Mouse (Mus musculus) limb, embryonic 11.5 days (tissue): ENCODE data around the gene Vnn3. TPM values are rescaled to one million over a fixed set of nuclear protein-coding genes. Genes with fewer than 3 reads are reported as not detected.
A peak's percentile ranks its signal among the peaks of the same experiment; 100 is the strongest.

Source experiments
- ATAC-seq: fragments of 200-750 bp; cut with Nextera tagmentation; 2 replicates; pipeline ENCODE4 v1.8.0; 2017; ENCODE audit warnings: low read depth; ENCODE audit not compliant: insufficient number of reproducible peaks, low FRiP score, low TSS enrichment
- DNase-seq: peaks from one replicate; pipeline ENCODE4 v3.0.0-alpha.2; 2015; ENCODE audit warnings: low spot score
- H3K27ac ChIP-seq: fragments of 300-500 bp; sonication (generic); replicated peaks from 2 replicates; pipeline ENCODE4 v1.5.1; 2014; ENCODE audit warnings: low read depth, mild to moderate bottlenecking, low read length
- H3K27me3 ChIP-seq: fragments of 300-500 bp; sonication (generic); 2 replicates; pipeline ENCODE4 v1.6.1; 2014; ENCODE audit warnings: mild to moderate bottlenecking, low read length, mixed read lengths; ENCODE audit not compliant: control insufficient read depth, insufficient read depth
- H3K36me3 ChIP-seq: fragments of 300-500 bp; sonication (generic); 2 replicates; pipeline ENCODE4 v1.6.1; 2014; ENCODE audit warnings: mild to moderate bottlenecking, low read length, moderate library complexity, mixed read lengths; ENCODE audit not compliant: control insufficient read depth, insufficient read depth
- H3K4me1 ChIP-seq: fragments of 300-500 bp; sonication (generic); 2 replicates; pipeline ENCODE4 v1.6.1; 2014; ENCODE audit warnings: low read length, mixed read lengths; ENCODE audit not compliant: control insufficient read depth, insufficient read depth
- H3K4me2 ChIP-seq: fragments of 300-500 bp; sonication (generic); 2 replicates; pipeline ENCODE4 v1.6.1; 2014; ENCODE audit warnings: low read depth, mild to moderate bottlenecking, moderate library complexity; ENCODE audit not compliant: severe bottlenecking
- H3K4me3 ChIP-seq: fragments of 300-500 bp; sonication (generic); 2 replicates; pipeline ENCODE4 v1.5.1; 2014; ENCODE audit warnings: low read depth, low read length
- H3K9ac ChIP-seq: fragments of 300-500 bp; sonication (generic); 2 replicates; pipeline ENCODE4 v1.6.1; 2014; ENCODE audit warnings: mild to moderate bottlenecking, low read length
- H3K9me3 ChIP-seq: fragments of 300-500 bp; sonication (generic); 2 replicates; pipeline ENCODE4 v1.6.1; 2016; ENCODE audit warnings: low read length; ENCODE audit not compliant: control insufficient read depth
- WGBS: fragments of 180-500 bp; shearing (Covaris S2); extraction: QIAGEN DNeasy Blood & Tissue Kit; methylation state at CpG from one replicate; pipeline ENCODE4 v1.1.7; 2014; 5-methylcytosine and 5-hydroxymethylcytosine counted together
- polyA plus RNA-seq: library from polyadenylated mRNA; unstranded; fragments of >200 nt; fragmentation: Nextera tagmentation; extraction: Ambion mirVana; gene quantifications from 2 replicates; pipeline ENCODE4 v1.2.1, GENCODE M21; 2014

Vnn3 gene
- not detected in 2 replicates for polyA plus RNA-seq

GRCm38 (mm10) chr10:23851228-23851912, at the start of gene Vnn3:
Gene Vnn3, plus strand, starts transcription at chr10:23851462.
- no peak for DNase-seq
- ATAC-seq = no peak
- no peaks in the 10 kb centered on the region for H3K27me3 ChIP-seq
- H3K4me1 ChIP-seq = no peaks in the 10 kb centered on the region
- H3K27ac ChIP-seq = no peak within 1 kb of the TSS
- no peak within 1 kb of the TSS for H3K4me3 ChIP-seq
- no peaks in the 10 kb centered on the region for H3K9me3 ChIP-seq
- 87% methylated on average over 4 of the region's 4 CpGs for WGBS
- no peak within 1 kb of the TSS for H3K9ac ChIP-seq
- H3K4me2 ChIP-seq = no peak within 1 kb of the TSS
- no peaks in the 10 kb centered on the region for H3K36me3 ChIP-seq

GRCm38 (mm10) chr10:23802911-23803310, 48.4 kb upstream of the Vnn3 start:
- Histone ChIP-seq H3K4me3 (no peak overlapping the region), H3K4me1 (no peaks in the 10 kb centered on the region), H3K27me3 (no peaks in the 10 kb centered on the region), H3K27ac (no peak overlapping the region), H3K9me3 (no peaks in the 10 kb centered on the region), H3K4me2 (no peak overlapping the region), H3K9ac (no peak overlapping the region), H3K36me3 (no peaks in the 10 kb centered on the region)
- ATAC-seq (no peak), DNase-seq (no peak)
- WGBS = 79% methylated on average over 3 of the region's 3 CpGs

GRCm38 (mm10) chr10:23804665-23805064, 46.6 kb upstream of the Vnn3 start:
- H3K27me3 ChIP-seq = no peaks in the 10 kb centered on the region
- no peaks in the 10 kb centered on the region for H3K9me3 ChIP-seq
- 86% methylated on average over 3 of the region's 3 CpGs for WGBS
- no peak for DNase-seq
- no peak overlapping the region for H3K27ac ChIP-seq
- H3K4me3 ChIP-seq = no peak overlapping the region
- ATAC-seq = no peak
- no peaks in the 10 kb centered on the region for H3K4me1 ChIP-seq
- no peak overlapping the region for H3K4me2 ChIP-seq
- H3K9ac ChIP-seq = no peak overlapping the region
- no peaks in the 10 kb centered on the region for H3K36me3 ChIP-seq

- ATAC-seq (no peak; the same call in 1 of the 2 replicates), DNase-seq (no peak)
- H3K27ac ChIP-seq = no peak overlapping the region
- H3K27me3 ChIP-seq = no peaks in the 10 kb centered on the region
- H3K9me3 ChIP-seq = no peaks in the 10 kb centered on the region
- no peak overlapping the region for H3K4me2 ChIP-seq
- no peaks in the 10 kb centered on the region for H3K4me1 ChIP-seq
- no peak overlapping the region for H3K4me3 ChIP-seq
- 16% methylated on average over 4 of the region's 4 CpGs for WGBS
- H3K36me3 ChIP-seq = no peaks in the 10 kb centered on the region
- H3K9ac ChIP-seq = no peak overlapping the region
These were observed 45.1 kb upstream of the Vnn3 start for GRCm38 (mm10) chr10:23806201-23806600.

- WGBS = 73% methylated on average over 9 of the region's 12 CpGs
- Histone ChIP-seq H3K27ac (no peak overlapping the region), H3K9me3 (no peaks in the 10 kb centered on the region), H3K36me3 (no peaks in the 10 kb centered on the region), H3K9ac (no peak overlapping the region), H3K4me1 (no peaks in the 10 kb centered on the region), H3K4me2 (no peak overlapping the region), H3K27me3 (no peaks in the 10 kb centered on the region), H3K4me3 (no peak overlapping the region)
- ATAC-seq (no peak), DNase-seq (peak; percentile 86)
These were observed 39.4 kb upstream of the Vnn3 start for GRCm38 (mm10) chr10:23811635-23812437.

- Histone ChIP-seq H3K9ac (no peak overlapping the region), H3K4me2 (no peak overlapping the region), H3K27me3 (no peaks in the 10 kb centered on the region), H3K9me3 (no peaks in the 10 kb centered on the region), H3K27ac (no peak overlapping the region), H3K4me3 (no peak overlapping the region), H3K4me1 (no peaks in the 10 kb centered on the region), H3K36me3 (no peaks in the 10 kb centered on the region)
- DNase-seq (no peak), ATAC-seq (no peak)
These were observed 38.9 kb upstream of the Vnn3 start for GRCm38 (mm10) chr10:23812438-23812759.

GRCm38 (mm10) chr10:23812852-23813766, 38.2 kb upstream of the Vnn3 start:
- no peaks in the 10 kb centered on the region for H3K36me3 ChIP-seq
- no peaks in the 10 kb centered on the region for H3K9me3 ChIP-seq
- no peak for ATAC-seq
- no peak overlapping the region for H3K27ac ChIP-seq
- H3K4me2 ChIP-seq = no peak overlapping the region
- no peak for DNase-seq
- H3K4me3 ChIP-seq = no peak overlapping the region
- 62% methylated on average over 11 of the region's 11 CpGs for WGBS
- H3K27me3 ChIP-seq = no peaks in the 10 kb centered on the region
- H3K4me1 ChIP-seq = no peaks in the 10 kb centered on the region
- H3K9ac ChIP-seq = no peak overlapping the region

GRCm38 (mm10) chr10:23815168-23815567, 36.1 kb upstream of the Vnn3 start:
- H3K27ac ChIP-seq = no peak overlapping the region
- whole genome bisulfite sequencing = 46% methylated on average over 1 of the region's 1 CpGs
- H3K27me3 ChIP-seq = no peaks in the 10 kb centered on the region
- DNase-seq (peak; percentile 85), ATAC-seq (no peak)
- no peaks in the 10 kb centered on the region for H3K9me3 ChIP-seq
- no peak overlapping the region for H3K9ac ChIP-seq
- H3K4me3 ChIP-seq = no peak overlapping the region
- no peak overlapping the region for H3K4me2 ChIP-seq
- no peaks in the 10 kb centered on the region for H3K4me1 ChIP-seq
- H3K36me3 ChIP-seq = no peaks in the 10 kb centered on the region
